Mouse (Mus musculus): ENCODE results near the gene Vsig10. TPM values are rescaled to one million over a fixed set of nuclear protein-coding genes. Genes with fewer than 3 reads are reported as not detected.

Vsig10 gene
- polyA plus RNA-seq, 1 experiment: 2.3 TPM

DNA sequence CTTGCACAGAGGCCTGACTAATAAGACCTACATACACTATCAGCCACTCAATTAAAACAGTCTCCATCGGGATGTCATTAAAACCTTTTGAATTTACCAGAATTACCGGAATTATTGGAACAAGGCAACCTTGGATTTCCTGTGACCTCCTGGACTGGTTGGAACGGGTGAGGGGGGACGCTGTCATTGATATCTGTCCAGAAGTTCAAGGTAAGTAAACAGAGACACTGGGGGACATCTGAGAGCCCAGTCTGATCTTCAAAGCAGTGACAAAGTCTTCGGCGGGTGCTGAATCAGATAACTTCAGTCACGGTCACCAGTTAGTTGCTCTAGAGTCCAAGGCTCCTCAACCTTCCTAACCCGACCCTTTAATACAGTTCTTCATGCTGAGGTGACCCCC is 23.9 kb upstream of the Vsig10 start:
- no peak for TF ChIP-seq POLR2A (IDR thresholded peaks at IDR 0.05; ENCODE audit: borderline replicate concordance, low read depth, low read length)
- TF ChIP-seq CTCF (IDR thresholded peaks at IDR 0.05; ENCODE audit: low read depth, low read length): no peak
- no peak overlapping the region for H3K27ac ChIP-seq (ENCODE audit: insufficient read depth, low read depth, low read length)

DNA sequence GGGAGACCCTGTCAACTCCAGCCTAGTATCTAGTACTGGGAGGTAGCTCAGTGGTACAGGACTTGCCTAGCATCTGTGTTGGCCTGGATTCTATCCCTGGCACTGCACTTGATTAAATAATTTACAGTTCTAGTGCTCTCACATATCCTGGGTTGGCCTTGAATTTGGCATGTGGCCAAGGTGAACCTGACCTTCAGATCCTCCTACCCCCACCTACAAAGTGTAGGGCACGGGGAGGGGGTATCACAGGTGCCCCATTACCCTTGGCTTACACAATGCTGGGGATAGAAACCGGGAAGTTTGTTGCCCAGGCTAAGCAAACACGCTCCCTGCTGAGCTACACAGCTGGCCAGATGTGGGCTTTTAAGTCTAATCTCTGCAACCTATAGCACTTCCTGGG is 16.0 kb upstream of the Vsig10 start:
- TF ChIP-seq CTCF (IDR thresholded peaks at IDR 0.05; ENCODE audit: low read depth, low read length) (no peak), POLR2A (IDR thresholded peaks at IDR 0.05; ENCODE audit: borderline replicate concordance, low read depth, low read length) (no peak)
- H3K4me1 ChIP-seq (ENCODE audit: control insufficient read depth, insufficient read depth, low read length): no peaks in the 10 kb centered on the region
- H3K27ac ChIP-seq (ENCODE audit: insufficient read depth, low read depth, low read length): no peak overlapping the region
- H3K4me3 ChIP-seq (ENCODE audit: insufficient read depth, low read length): no peak overlapping the region

More for the DNA sequence above, 23.9 kb upstream of the Vsig10 start:
- H3K4me3 ChIP-seq (ENCODE audit: insufficient read depth, low read length): no peak overlapping the region
- H3K4me1 ChIP-seq (ENCODE audit: control insufficient read depth, insufficient read depth, low read length): no peaks in the 10 kb centered on the region

DNA sequence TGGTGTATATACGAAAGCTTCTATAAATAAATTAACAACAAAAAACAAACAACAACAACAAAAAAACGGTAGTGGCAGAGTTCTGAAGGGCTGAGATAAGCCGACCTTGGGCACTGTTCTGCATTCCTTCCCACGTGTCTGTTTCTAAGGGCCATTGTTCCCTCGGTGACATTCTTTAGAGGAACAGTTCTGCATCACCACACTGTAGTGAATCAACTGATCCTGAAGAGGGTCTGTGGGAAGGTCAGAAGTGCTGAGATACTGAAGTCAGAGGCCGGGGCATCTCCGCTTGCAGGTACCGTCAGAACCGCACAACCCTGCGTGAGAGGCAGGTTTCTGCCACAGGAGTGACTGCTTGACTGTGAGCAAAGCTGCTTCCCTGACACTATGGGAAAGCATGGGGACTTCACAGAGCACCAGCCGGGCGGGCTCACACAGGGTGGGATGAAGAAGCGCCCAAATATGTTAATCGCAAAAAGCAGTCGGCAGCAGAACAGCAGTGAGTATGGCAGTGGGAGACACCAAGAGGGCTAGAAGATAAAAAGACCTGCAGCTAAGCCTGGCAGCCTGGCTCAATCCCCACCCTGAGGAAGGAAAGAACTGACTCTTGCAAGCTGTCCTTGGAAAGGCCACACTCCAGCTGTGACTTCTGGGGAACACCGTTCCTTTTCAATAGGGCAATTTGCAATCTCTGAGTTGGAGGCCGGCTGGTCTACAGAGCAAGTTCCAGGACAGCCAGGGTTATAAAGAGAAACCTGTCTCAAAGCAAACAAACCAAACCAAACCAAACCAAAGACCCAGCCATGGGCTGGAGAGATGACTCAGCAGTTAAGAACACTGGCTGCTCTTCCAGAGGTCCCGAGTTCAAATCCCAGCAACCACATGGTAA is 14.9 kb upstream of the Vsig10 start:
- Histone ChIP-seq H3K27ac (ENCODE audit: insufficient read depth, low read depth, low read length) (no peak overlapping the region), H3K4me1 (ENCODE audit: control insufficient read depth, insufficient read depth, low read length) (no peaks in the 10 kb centered on the region), H3K4me3 (ENCODE audit: insufficient read depth, low read length) (no peak overlapping the region)
- TF ChIP-seq CTCF (IDR thresholded peaks at IDR 0.05; ENCODE audit: low read depth, low read length) (no peak), POLR2A (IDR thresholded peaks at IDR 0.05; ENCODE audit: borderline replicate concordance, low read depth, low read length) (no peak)

DNA sequence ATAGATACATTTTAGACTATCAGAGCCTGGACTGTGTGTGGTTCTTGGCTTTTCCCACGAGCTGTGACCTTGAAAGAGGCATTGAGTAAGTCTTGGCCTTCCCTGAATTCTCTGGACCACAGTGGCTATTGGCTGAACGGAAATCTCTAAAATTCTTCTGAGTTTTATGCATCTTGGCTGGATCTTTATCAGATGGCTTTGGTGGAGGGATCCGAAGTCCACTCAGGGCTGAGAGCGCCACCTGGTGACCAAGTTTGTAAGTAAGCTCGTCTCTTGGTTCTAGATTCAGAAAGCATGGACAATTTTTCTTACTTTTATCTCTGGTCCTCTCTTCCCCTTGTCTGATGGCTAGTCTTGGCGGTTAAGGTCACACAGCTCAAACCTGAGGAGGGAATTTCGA is 13.9 kb upstream of the Vsig10 start:
- H3K4me3 ChIP-seq (ENCODE audit: insufficient read depth, low read length): no peak overlapping the region
- H3K27ac ChIP-seq (ENCODE audit: insufficient read depth, low read depth, low read length): no peak overlapping the region
- no peaks in the 10 kb centered on the region for H3K4me1 ChIP-seq (ENCODE audit: control insufficient read depth, insufficient read depth, low read length)
- TF ChIP-seq CTCF (IDR thresholded peaks at IDR 0.05; ENCODE audit: low read depth, low read length): peak; percentile 37; the same call in 1 of the 2 replicates
- no peak for TF ChIP-seq POLR2A (IDR thresholded peaks at IDR 0.05; ENCODE audit: borderline replicate concordance, low read depth, low read length)

DNA sequence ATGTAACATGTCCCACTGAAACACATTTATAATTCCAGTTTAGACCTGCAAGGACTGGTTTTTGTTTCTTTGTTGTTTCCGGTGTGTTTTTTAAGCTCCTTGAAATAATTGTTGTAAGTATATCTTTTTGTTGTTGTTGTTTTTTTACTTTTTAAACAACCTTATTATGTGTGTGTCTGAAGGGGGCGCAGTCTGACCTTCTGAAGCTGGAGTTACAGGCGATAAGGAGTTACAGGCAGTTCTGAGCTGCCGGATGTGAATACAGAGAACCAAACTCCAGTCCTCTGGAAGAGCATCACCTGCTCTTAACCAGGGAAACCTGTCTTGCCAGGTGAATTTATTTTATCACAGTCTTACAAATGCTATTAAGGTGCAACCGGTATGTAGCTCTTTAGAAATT is 13.1 kb upstream of the Vsig10 start:
- Histone ChIP-seq H3K4me1 (ENCODE audit: control insufficient read depth, insufficient read depth, low read length) (no peaks in the 10 kb centered on the region), H3K27ac (ENCODE audit: insufficient read depth, low read depth, low read length) (no peak overlapping the region), H3K4me3 (ENCODE audit: insufficient read depth, low read length) (no peak overlapping the region)
- TF ChIP-seq CTCF (IDR thresholded peaks at IDR 0.05; ENCODE audit: low read depth, low read length) (no peak), POLR2A (IDR thresholded peaks at IDR 0.05; ENCODE audit: borderline replicate concordance, low read depth, low read length) (no peak)

DNA sequence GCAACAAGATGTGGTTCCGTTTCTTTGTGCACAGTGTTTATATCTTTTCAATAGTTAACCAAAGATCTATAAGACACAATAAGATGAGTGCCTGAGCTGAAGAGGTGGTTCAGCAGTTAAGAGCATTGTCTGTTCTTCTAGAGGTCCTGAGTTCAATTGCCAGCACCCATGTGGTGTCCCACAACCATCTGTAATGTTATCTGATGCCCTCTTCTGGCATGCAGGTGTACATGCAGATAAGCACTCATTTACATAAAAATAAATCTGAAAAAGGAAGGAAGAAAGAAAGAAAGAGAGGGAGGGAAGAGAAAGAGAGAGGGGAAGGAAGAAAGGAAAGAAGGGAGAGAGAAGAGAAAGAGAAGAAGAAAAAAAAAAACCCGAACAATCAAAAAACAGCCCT is 12.1 kb upstream of the Vsig10 start:
- no peak overlapping the region for H3K27ac ChIP-seq (ENCODE audit: insufficient read depth, low read depth, low read length)
- TF ChIP-seq CTCF (IDR thresholded peaks at IDR 0.05; ENCODE audit: low read depth, low read length): no peak
- TF ChIP-seq POLR2A (IDR thresholded peaks at IDR 0.05; ENCODE audit: borderline replicate concordance, low read depth, low read length): no peak
- no peaks in the 10 kb centered on the region for H3K4me1 ChIP-seq (ENCODE audit: control insufficient read depth, insufficient read depth, low read length)
- H3K4me3 ChIP-seq (ENCODE audit: insufficient read depth, low read length): no peak overlapping the region

DNA sequence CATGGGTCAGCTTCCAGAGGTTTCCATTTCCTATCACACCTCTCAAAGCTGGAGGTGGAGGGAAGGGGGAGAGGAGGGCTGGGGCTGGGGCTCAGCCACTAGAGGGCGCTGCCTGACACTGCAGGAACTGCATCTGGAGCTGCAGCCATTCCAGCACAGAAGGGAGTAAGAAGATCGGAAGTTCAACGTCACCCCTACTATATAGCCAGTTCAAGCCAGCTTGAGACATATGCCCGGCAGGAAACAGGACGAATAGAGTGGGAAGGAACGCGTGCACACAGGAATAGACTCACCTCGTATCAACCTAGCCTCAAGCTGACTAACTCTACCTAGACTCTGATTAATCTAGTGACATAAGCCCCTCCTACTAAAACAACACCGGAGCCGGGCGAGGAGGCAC is 11.2 kb upstream of the Vsig10 start:
- Histone ChIP-seq H3K4me1 (ENCODE audit: control insufficient read depth, insufficient read depth, low read length) (no peaks in the 10 kb centered on the region), H3K27ac (ENCODE audit: insufficient read depth, low read depth, low read length) (no peak overlapping the region), H3K4me3 (ENCODE audit: insufficient read depth, low read length) (no peak overlapping the region)
- TF ChIP-seq POLR2A (IDR thresholded peaks at IDR 0.05; ENCODE audit: borderline replicate concordance, low read depth, low read length): no peak
- peak; percentile 87 for TF ChIP-seq CTCF (IDR thresholded peaks at IDR 0.05; ENCODE audit: low read depth, low read length)

DNA sequence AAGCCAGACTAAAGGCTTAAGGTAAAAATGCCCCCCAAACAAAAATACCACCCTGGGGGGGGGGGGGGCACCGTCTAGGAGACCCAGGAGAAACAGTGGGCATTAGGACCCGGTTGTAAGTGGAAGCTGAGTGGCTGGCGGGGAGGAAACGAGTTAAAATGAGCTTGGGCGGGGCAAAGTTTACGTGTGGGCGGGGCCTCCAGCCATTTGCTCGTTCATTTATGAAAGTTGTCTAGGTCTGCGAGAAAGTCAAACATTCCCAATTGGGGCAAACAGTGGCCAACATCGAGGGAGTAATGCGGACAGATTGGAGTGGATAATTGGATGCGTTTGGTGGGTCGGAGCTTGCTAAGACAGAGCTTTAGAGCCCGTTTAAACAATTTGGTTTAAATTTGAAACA is 5.5 kb upstream of the Vsig10 start:
- no peak for TF ChIP-seq CTCF (IDR thresholded peaks at IDR 0.05; ENCODE audit: low read depth, low read length)
- TF ChIP-seq POLR2A (IDR thresholded peaks at IDR 0.05; ENCODE audit: borderline replicate concordance, low read depth, low read length): no peak
- no peaks in the 10 kb centered on the region for H3K4me1 ChIP-seq (ENCODE audit: control insufficient read depth, insufficient read depth, low read length)
- H3K4me3 ChIP-seq (ENCODE audit: insufficient read depth, low read length): peak overlapping the region; percentile 35; the same call in 1 of the 2 replicates

DNA sequence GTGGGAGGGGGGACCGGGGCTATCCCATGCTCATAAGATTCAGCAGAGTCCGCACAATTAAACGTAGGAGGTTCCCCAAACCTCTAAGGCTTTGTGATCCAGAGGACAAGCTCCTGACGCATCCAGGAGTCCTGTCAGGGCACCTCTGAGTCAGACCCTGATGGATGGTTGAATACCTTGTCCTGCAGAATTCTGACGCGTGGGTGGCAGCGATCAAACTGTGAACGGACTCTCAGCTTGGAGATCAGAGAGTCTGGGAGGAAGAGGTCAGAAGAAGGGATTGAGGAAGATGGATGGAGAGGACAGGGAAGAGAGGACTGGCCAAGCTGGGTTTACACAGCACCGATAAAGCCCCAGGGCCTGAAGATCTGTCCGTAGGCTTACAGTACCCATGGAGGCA is 5.0 kb upstream of the Vsig10 start:
- Histone ChIP-seq H3K4me3 (ENCODE audit: insufficient read depth, low read length) (0 out of 2 replicates have a peak overlapping the region, but pooled peaks have one; percentile 35), H3K4me1 (ENCODE audit: control insufficient read depth, insufficient read depth, low read length) (no peaks in the 10 kb centered on the region), H3K27ac (ENCODE audit: insufficient read depth, low read depth, low read length) (no peak overlapping the region)
- no peak for TF ChIP-seq POLR2A (IDR thresholded peaks at IDR 0.05; ENCODE audit: borderline replicate concordance, low read depth, low read length)
- TF ChIP-seq CTCF (IDR thresholded peaks at IDR 0.05; ENCODE audit: low read depth, low read length): no peak

More for the DNA sequence above, 5.5 kb upstream of the Vsig10 start:
- no peak overlapping the region for H3K27ac ChIP-seq (ENCODE audit: insufficient read depth, low read depth, low read length)

Data from bone marrow macrophage, adult 2 months (primary cell).